Mouse (Mus musculus) liver, adult (tissue): ENCODE data around the gene Zfp775.

Experiments used
- GATA4 ChIP-seq: IDR thresholded peaks from 2 replicates; pipeline ENCODE4 v1.6.1; 2014; ENCODE audit warnings: mild to moderate bottlenecking, low read length; ENCODE audit not compliant: insufficient replicate concordance

Zfp775 gene

GRCm38 (mm10) chr6:48601271-48602079 lies at the start of gene Zfp775:
Zfp775 (plus strand) TSS chr6:48602063.
- TF ChIP-seq GATA4, result no peak

- no peak for TF ChIP-seq GATA4
Measured at GRCm38 (mm10) chr6:48552918-48553317, 48.9 kb upstream of the Zfp775 start.

- TF ChIP-seq GATA4, result no peak
Measured at GRCm38 (mm10) chr6:48553819-48554218, 48.0 kb upstream of the Zfp775 start.

- no peak; the same call in 1 of the 2 replicates for TF ChIP-seq GATA4
Measured at GRCm38 (mm10) chr6:48554280-48555103, 47.4 kb upstream of the Zfp775 start, which contains the start of gene Lrrc61. Lrrc61 (plus strand) TSS chr6:48554796.

- TF ChIP-seq GATA4, result no peak
Measured at GRCm38 (mm10) chr6:48555104-48555890, 46.6 kb upstream of the Zfp775 start.

GRCm38 (mm10) chr6:48555956-48556355 lies 45.9 kb upstream of the Zfp775 start:
- no peak for TF ChIP-seq GATA4

- TF ChIP-seq GATA4, result no peak
Measured at GRCm38 (mm10) chr6:48565693-48566310, 36.1 kb upstream of the Zfp775 start.

- no peak for TF ChIP-seq GATA4
Measured at GRCm38 (mm10) chr6:48566312-48566711, 35.6 kb upstream of the Zfp775 start.

- TF ChIP-seq GATA4, result no peak
Measured at GRCm38 (mm10) chr6:48568036-48568984, 33.6 kb upstream of the Zfp775 start.

GRCm38 (mm10) chr6:48569065-48569807 lies 32.6 kb upstream of the Zfp775 start:
- no peak for TF ChIP-seq GATA4

GRCm38 (mm10) chr6:48572014-48572413 lies 29.8 kb upstream of the Zfp775 start:
- no peak for TF ChIP-seq GATA4

GRCm38 (mm10) chr6:48572572-48573061 lies 29.2 kb upstream of the Zfp775 start, which contains the start of gene Rarres2:
Rarres2 (minus strand) TSS chr6:48572789.
- no peak for TF ChIP-seq GATA4

- TF ChIP-seq GATA4, result no peak
Measured at GRCm38 (mm10) chr6:48573280-48573679, 28.6 kb upstream of the Zfp775 start.
